Mouse (Mus musculus): ENCODE measurements at regions not wholly inside any gene's neighbourhood (a gene's known extent, or its start where the extent isn't known, plus 50 kb on each side); places are given as distances from the start of the nearest gene placed in this dataset.

GRCm38 (mm10) chr7:73144846-73145245 is 230.5 kb upstream of the Rgma start:
- no peak for TF ChIP-seq CEBPB (IDR thresholded peaks at IDR 0.05; ENCODE audit: insufficient read depth, poor library complexity, severe bottlenecking)
- TF ChIP-seq POLR2AphosphoS2 (IDR thresholded peaks at IDR 0.05; ENCODE audit: insufficient read length, low read depth), result no peak
- TF ChIP-seq USF1 (IDR thresholded peaks at IDR 0.05; ENCODE audit: low read depth), result no peak
- no peak for TF ChIP-seq POLR2A (IDR thresholded peaks at IDR 0.05; ENCODE audit: insufficient read length, low read depth)
- no peak for TF ChIP-seq MAX (IDR thresholded peaks at IDR 0.05; ENCODE audit: low read depth)
- TF ChIP-seq MYOG (IDR thresholded peaks at IDR 0.05; ENCODE audit: control insufficient read depth in 1 of 3, insufficient read depth in 1 of 3, insufficient read length in 2 of 3, low read depth in 2 of 3), result no peak
- no peak for TF ChIP-seq TCF12 (IDR thresholded peaks at IDR 0.05; ENCODE audit: insufficient read depth, poor library complexity, severe bottlenecking)
